Mouse (Mus musculus) c-Kit-positive CD71-negative TER-119-negative erythroid progenitor cells, embryonic 14.5 days (primary cell): ENCODE measurements at regions not wholly inside any gene's neighbourhood (a gene's known extent, or its start where the extent isn't known, plus 50 kb on each side); places are given as distances from the start of the nearest gene placed in this dataset.
"Not testable (repeated sequence)": the region's sequence is repeated elsewhere in the genome, so short reads cannot be mapped to it uniquely, and the experiment has no call there.

Experiments used
- DNase-seq: peaks from one replicate; pipeline ENCODE4 v3.0.0-alpha.2; 2013; ENCODE audit warnings: low read depth

DNA sequence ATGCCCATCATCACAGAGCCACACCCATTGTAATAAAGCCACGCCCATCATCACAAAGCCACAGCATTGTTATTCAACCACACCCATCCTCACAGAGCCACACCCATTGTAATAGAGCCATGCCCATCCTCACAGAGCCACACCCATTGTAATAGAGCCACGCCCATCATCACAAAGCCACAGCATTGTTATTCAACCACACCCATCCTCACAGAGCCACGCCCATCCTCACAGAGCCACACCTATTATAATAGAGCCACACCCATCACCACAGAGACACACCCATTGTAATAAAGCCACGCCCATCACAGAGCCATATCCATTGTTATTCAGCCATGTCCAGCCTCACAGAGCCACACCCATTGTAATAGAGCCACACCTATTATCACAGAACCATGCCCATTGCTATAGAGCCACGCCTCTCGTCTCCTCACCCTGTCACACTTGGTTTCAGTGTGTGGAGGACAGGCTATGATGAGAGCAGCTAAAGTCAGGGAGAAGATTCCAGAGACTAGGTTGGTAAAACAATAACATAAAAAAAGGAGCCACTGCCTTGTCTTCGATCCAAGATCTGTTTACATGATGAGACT, 85.6 kb downstream of the Gxylt1 start:
- DNase-seq, result no peak

DNA sequence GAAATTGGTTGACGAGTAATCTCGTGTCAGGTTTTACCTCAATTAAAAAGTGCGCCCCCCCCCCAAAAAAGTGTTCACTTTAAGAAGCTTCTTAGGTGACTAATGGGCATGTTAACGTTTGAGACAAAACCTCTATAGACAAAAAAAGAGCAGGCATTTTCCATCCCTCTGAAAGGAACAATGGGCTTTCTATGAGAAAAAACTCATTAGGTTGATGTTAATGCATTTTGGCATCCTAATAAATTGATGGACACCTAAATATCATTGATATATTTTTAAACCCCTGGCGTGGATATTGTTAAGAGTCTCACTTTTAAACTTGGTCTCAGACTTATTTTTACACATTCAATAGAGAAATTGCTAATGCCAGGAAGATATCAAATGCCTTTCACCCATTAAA, 98.8 kb downstream of the Gxylt1 start:
- no peak for DNase-seq

DNA sequence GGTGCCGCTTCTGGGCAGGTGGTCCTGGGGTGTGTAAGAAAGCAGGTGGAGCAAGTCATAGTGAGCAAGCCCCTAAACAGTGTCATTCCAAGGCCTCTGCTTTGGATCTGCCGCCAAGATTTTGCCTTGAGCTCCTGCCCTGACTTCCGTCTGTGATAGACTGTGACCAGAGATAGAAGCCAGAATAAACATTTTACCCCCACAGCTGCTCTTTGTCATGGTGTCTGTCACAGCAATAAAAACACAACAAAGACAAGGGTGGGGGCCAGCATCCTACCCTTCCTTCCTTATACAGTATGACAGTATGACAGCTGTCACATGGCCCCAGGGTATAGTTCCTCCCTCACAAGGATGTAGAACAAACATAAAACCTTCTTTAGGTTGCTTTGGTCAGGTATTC, 106.2 kb downstream of the Gxylt1 start:
- no peak for DNase-seq

DNA sequence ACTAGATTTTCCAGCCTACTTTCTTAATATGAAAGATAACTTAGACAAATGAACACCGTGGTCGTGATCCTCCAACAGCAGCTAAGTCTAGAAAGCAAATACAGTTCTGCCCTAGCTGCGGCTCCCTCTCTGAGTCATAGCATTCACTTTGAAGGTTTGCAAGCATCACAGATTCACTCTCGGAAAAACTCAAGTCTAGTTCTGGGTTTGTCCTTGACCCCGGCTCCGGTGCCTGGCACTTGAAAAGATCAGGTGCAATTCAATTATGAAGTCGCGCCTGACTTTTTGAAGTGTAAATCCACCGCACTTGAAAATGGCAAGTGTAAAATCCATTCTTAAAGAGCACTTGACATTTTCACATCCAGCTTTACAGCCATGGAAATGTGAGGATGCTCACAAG, 107.5 kb downstream of the Gxylt1 start:
- no peak for DNase-seq

DNA sequence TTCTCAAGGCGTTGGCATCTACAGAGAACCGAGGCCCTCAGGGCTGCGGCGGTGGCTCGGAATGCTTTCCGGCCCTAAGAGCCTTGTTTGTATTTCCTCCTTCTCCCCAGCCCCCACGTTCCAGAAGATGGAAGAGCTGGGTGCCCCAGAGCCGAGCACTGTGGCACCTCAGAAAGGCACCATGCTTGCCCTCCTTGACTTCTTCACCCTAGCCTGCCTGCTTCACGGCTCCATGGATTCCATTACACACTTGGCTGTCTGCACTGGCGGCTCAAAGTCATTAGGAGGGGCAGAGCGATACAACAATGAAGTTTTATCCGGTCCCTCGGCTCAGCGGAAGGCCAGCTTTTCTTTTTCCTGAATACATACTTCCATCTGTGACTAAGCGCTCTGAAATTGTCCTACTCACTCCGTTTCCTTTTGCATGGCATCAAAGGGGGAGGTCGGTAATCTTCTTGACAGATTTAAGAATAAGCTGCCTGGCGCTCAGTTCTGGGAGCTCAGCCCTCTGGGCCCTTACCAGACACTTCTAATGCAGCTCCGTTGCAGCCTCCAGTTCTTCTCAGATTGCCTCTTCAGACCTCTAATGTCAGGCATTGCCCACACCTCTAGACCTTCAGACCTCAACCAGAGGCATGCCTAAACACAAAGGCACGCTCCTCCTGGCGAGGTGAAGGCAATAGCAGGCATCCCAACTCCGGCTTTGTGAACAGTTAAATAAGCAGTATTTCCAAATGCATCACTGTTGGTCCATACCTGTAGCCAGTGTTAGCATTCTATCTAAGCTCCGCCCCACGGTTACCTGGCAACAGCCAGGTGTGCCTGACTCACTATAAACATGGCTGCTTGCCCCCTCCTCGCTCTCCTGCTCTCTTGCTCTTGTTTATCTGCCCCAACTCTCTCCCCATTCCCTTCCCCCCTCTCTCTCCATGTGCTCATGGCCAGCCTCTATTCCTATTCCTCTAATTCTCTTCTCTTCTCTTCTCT, 112.8 kb downstream of the Gxylt1 start:
- no peak for DNase-seq

DNA sequence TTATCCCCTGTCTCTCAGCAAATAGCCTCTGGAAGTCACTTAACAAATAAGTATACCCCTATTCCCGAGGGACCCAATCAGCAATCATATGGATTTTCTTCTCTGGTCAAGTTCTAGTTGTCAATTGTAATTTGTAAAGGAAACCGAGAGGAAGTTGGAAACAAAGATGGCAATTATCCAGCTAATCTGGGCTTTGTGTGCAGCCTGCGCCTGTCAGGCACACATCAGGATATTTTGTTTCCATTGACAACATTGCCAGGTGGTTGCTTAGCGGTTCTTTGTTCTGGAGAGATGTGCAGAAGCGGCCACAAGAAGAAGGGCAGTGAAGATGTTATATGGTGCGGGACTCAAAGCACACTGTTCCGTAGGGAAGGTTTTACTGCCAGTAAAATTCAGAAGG, 113.7 kb downstream of the Gxylt1 start:
- no peak for DNase-seq

DNA sequence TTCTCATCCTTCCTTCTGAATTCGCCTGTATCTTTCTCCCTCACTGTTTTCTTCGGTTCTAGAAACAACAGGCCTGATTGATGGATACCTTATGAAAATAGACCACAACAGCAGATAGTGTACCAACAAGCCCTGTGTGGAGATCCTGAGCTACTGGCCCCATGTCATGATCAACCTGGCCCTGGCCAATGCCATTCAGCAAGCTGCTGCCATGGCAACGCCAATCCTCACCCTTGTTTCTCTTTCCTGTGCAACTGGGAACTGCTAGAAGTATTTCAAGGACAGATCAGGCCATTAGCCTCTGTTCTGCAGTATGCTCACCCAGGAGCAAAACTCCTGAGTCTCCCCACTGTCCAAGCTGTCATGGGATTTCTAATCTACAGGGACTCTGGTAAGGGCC, 119.2 kb downstream of the Gxylt1 start:
- no peak for DNase-seq

DNA sequence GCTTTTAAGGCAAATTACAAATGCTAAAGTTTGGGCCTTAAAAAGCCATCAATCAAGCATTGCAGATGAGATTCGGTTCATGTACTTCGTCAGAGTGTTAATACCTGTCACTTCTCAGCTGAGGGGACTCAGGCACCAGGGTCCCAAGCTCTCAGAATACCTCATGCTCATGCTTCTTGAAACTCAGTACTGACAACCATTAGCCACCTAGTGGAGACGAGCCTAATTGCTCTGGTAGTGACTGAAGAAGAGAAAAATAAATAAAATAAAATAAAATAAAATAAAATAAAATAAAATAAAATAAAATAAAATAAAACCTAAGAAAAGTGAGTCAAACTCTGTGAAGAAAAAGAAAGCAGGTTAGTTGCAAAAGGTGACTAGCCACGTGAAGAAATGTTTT, 121.0 kb downstream of the Gxylt1 start:
- DNase-seq, result no peak

DNA sequence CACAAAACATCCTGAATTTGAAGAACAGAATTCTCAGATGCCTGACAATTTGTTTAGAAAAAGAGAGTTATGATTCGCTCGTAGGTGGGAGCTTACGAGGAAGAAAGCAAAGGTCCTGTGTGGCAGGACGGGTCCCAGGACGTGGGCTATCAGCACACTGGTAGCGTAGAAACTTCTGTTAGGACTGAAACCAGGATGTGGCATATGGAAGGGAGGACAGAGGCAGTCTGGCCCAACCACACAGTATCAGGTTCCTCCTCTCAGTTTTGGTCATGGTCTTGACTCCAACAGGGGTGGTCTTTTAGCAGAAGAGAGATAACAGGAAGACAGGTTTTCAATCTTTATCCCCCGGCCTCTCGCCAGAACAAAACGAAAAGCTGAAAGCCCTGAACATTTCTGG, 130.1 kb downstream of the Gxylt1 start:
- DNase-seq, result no peak

DNA sequence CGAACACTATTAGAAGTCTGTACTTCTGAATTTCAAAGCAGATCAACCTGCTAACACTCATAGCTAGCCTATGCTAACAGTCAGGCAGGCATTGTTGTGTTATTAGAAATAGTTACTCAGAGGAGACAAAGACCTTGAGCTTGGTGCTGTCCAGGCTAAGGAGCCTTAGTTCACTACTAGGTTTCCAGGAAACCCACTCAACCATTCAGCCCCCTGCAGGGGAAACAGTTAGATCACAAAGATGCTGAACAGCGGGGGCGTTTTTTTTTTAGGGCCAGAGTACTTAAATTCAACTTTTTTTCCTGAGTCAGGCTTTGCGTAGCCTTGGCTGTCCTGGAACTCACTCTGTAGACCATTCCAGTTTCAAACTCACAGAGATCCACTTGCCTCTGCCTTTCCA, 130.7 kb downstream of the Gxylt1 start:
- DNase-seq, result no peak

DNA sequence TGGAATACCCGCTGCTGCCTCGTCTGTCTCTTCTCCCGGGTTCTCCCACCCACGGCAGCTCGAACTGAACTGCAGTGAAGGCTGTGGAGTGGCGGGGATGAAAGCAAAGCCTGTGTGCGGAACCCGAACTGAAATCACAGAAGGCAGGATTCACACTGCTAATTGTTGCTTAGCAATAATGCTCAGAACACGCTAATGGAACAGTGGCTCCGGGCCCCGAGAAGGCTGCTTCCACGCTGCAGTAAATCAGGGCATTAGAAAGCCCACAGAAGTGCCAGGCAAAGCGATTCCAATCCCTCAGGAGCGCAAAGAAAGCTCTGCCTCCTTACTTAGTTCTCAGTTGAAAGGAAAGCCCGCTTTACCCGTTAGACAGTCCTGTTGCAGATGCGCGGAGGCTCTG, 141.6 kb downstream of the Gxylt1 start:
- DNase-seq, result no peak

DNA sequence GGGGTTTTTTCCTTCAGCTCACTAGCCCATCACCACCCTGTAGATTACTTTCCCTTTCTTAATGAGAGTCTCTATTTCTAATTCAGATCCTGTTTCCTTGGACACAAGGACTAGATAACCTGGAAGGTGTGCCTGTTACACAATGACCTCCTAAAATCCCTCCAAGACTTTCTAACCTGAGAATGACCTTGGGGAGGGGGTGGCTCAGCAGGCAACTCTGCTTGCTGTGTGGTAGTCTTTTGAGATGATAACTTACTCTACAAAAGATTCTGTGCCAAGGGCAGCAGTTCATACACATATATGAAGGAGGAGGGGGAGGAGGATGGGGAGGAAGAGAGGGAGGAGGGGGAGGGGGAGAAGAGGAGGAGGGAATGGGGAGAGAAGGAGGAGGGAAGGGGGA, 143.9 kb downstream of the Gxylt1 start:
- no peak for DNase-seq

DNA sequence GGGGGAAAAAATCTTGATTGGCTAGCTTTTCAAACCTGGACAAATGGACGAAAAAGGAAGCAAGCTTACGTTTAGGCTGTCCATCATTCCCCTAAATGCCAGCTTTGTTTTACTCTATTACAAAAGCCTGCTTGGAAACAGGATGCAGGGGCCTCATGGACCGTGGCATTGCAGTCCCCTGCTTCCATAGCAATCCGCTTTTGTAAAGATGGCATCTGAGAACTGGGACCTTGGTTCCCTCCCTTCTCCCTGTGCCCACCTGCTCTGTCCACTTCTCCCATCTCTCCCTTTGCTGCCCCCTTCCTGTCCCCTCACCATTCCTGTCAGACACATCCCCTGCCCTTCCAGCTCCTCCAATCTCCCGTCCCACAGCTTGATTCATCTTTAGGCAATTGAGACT, 149.7 kb downstream of the Gxylt1 start:
- DNase-seq, result no peak

DNA sequence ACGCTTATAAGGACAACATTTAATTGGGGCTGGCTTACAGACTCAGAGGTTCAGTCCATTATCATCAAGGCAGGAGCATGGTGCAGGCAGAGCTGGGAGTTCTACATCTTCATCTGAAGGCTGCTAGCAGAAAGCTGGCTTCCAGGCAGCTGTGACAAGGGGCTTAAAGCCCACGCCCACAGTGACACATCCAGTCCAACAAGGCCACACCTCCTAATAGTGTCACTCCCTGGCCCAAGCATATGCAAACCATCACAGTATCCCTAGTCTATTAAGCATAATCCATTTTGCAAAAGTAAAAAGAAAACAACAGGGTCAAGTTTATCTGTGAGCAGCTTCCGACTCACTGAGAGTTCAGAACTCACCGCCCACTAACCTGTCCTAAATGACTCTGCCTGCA, 153.8 kb downstream of the Gxylt1 start:
- DNase-seq, result no peak

DNA sequence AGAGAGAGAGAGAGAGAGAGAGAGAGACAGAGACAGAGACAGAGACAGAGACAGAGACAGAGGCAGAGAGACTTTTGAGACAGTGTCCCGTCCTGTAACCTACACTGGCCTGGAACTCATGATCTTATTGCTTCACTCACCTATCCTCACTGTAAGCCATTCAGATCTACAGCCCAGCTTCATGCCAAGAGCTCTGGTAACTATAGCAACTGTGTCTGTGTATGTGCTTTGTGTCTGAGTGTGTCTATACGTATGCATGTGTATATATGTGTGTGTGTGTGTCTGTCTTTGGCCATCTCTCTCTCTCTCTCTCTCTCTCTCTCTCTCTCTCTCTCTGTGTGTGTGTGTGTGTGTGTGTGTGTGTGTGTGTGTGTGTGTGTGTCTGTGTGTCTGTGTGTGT, 157.2 kb downstream of the Gxylt1 start:
- DNase-seq, result not testable (repeated sequence)

DNA sequence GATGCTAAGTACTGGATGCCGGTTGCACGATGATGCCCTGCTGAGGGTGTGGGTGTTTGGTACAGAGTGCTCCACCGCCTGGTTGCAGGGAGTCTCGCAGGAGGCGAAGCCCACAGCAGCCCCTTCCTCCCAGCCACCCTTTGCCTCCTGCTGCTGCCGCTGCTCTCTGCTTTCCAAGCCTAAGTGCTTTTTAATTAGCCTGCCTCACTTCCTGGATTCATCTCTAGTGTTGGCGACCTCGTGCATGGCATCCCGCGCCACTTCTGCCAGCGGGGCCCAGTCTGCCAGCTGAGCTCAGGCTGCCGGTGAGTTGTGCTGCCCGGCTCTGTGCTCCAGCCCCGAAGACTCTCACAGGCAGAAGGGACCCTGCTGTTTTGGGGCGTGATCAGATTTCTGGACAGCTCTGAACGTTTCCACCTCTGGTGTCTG, 159.3 kb downstream of the Gxylt1 start:
- no peak for DNase-seq

DNA sequence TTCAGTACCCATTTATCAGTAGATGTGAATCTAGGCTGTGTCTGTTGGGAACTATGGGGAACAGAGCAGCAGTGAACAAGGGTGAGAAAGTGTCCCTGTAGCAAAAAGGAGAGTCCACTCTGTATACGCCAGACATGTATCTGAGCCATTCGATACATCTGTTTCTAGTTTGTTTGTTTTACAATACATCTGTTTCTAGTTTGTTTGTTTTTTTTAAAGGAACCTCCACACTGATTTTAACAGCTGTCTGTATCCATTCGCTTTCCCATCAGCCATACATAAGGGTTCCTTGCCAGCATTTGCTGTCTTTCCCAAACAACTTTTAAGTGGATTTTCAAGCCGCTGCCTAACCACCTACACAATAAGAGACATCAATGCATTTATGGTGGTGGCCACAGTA, 170.0 kb downstream of the Gxylt1 start:
- no peak for DNase-seq

DNA sequence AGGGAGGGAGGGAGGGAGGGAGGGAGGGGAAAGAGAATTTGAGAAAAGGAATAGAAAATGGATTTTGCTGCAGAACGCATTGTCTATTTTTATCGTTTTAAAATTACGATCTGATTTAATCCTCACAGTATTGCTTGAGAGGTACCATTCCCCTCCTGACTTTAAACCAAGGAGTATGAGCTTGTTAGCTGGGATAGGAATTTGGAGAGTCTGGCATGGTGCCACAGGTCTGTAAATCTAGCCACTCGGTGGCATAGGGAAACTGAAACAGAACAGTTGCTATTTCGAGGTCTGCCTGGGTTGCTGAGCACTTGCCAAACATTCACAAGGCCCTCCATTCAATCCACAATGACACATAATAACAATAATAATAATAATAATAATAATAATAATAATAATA, 171.6 kb downstream of the Gxylt1 start:
- no peak for DNase-seq

DNA sequence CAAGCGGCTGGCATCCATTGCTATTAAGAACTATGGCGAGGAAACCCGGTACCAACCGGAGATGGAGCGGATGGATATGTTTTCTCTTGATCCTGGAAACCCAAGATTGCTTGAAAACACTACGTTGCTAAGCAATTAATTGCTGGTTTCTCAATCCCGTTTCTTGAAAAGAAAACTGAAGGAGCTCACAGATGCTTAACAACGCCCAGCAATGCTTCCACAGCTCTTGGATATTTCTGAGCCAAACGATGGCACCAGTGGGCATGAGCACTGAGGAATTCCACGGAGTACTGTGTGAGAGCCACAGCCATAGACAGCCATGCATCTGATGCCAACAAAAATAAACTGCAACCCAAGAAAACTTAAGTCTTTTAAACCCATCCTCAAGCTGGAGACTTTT, 173.1 kb downstream of the Gxylt1 start:
- no peak for DNase-seq

DNA sequence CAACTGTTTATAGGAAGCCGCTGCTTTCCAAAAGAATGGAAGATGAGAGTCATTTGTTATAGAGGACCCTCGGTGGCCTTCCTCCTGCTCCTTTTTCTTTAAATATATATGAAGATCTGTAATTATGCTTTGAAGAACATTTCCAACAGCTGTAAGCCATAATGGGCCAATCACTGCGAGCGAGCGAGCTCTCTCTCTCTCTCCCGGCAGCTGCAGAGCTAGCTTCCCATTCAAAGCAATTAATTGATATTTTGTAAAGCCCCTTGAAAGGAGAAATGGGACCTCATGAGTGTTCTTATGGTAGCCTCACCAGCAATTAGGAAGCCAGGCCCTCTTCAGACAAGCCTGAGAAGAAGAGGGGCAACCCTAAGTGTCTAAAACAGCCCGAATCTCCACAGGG, 174.1 kb downstream of the Gxylt1 start:
- DNase-seq, result no peak

DNA sequence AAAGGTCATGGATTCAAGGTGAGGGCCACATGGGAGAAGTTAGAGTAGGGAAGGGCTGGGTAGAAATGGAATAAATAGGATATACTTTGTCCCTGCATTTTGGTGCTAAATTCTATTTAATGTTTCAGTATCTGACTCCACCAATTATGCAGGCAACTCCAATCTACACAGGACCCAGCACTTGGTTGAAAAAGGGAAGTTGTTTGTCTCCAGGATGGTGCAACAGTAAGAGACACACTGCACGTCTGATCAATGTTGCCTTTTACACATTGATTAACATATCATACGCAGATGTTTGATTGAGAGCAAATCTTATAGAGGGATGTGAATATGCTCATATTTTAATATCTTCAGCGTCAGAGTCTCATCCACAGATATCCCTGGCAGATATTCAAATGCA, 175.1 kb downstream of the Gxylt1 start:
- no peak for DNase-seq

DNA sequence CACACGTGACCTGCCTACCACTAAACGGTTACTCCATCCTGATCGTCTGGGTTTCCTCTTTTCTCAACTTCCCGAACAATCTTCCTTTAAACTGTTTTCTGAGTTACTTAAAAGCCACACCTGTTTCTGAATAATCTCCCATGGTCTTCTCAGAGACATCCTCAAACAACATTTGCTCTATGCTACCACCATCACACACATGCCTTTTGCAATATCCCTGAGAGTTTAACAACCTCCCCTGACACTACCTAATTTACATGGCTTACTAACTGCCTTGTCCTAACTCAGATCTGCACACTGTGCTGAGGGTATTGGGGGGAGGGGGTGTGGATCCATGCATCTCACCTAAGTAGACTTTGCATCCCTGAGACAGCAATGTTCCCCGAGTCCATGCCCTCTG, 178.6 kb downstream of the Gxylt1 start:
- no peak for DNase-seq

DNA sequence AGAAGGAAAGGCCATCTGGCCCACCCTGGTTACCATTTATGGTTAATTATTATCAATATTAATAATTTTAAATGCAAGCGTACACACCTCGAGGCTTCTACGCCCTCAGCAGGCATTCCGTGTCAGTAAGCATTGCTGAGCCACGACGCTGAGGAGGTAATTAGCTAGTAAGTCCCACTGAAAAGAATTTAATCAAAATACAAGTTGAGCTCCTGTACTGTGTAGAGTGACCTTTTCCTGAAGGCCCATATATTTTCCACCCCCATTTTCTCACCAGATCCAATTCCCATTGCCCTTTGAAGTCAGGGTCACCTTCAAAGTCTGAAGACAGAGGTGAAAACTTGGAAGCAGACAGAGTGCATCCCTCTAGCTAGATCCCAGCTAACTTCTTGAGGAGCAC, 179.8 kb downstream of the Gxylt1 start:
- DNase-seq, result no peak
